Mouse (Mus musculus): ENCODE data around the gene Gngt2. TPM values are rescaled to one million over a fixed set of nuclear protein-coding genes. Genes with fewer than 3 reads are reported as not detected.
"Not testable (repeated sequence)": the region's sequence is repeated elsewhere in the genome, so short reads cannot be mapped to it uniquely, and the experiment has no call there.

Gngt2 gene
- total RNA-seq, 2 experiments from 2014 or later, result 18.3 to 20.0 TPM

DNA sequence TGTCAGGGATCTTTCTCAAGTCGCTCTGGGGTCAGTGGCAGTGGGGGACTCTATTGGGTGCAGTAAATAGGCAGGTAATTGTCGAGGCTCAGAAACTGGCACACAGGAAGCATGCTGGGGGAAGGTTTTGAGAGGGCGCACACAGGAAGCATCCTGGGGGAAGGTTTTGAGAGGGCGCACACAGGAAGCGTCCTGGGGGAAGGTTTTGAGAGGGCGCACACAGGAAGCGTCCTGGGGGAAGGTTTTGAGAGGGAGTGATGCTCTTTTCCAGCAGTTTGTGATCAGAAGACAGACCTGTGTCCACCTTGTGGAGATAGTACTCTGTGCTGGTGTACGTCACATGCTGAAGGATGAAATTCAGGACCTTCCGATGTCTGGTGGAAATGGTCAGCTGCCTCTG lies 38.8 kb downstream of the Gngt2 start:
- DNase-seq, result no peak
- intact Hi-C loops (cut with DNase I), result loop anchor here (10.0 kb wide), 1 partner anchor 259 kb away; the partner anchor contains the start of gene Ttll6

GRCm38 (mm10) chr11:95876296-95876695 lies 39.3 kb downstream of the Gngt2 start:
- DNase-seq, result peak; percentile 66 to 75
- intact Hi-C loops (cut with DNase I), result loop anchor here (10.0 kb wide), 1 partner anchor 259 kb away; the partner anchor contains the start of gene Ttll6

- intact Hi-C loops (cut with DNase I), result loop anchor here (10.0 kb wide), 1 partner anchor 255 kb away; the partner anchor contains the start of gene Ttll6
- DNase-seq, result not testable (repeated sequence)
Measured at GRCm38 (mm10) chr11:95879861-95880260, 42.8 kb downstream of the Gngt2 start.

DNA sequence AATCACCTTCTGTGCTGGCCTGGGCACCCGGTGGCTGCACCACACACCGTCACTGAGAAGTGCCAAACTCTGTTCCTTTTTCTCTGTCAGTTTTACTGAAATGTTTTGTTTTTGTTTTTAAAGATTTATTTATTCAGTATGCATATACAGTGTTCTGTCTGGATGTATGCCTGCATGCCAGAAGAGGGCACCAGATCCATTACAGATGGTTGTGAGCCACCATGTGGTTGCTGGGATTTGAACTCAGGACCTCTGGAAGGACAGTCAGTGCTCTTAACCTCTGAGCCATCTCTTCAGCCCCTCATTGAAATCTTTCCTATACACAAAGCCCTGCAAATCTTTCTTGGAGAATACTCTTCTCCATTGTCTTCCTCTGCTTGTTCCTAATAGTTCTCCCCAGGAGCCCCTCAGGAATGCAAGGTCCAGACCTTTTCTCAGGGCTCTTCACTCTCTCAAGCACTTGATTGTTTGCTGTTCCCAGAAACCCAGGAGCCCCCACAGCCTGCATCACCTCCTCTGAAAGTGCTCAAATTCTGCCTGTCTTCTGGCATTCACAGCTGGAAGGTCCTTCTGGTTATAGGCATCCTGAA lies 53.5 kb downstream of the Gngt2 start:
- DNase-seq, result no peak
- intact Hi-C loops (cut with DNase I), result no loop called here

Other genes with a start within 250 kb of the Gngt2 start
- gene Ngfr, start 249.5 kb upstream of the Gngt2 start, total RNA-seq (2021), result 1 to 10 TPM; 1.1 to 2.0 TPM
- 100 to 1,000 TPM; 338 to 341 TPM for gene Phb, start 170.3 kb upstream of the Gngt2 start, total RNA-seq (2021)
- gene Zfp652, start 124.5 kb upstream of the Gngt2 start, total RNA-seq (2021), result 10 to 100 TPM; 45.9 to 46.5 TPM
- under 1 TPM; 0.53 to 0.61 TPM for gene B130006D01Rik, start 113.6 kb upstream of the Gngt2 start, total RNA-seq (2021)
- gene Phospho1, start 12.7 kb upstream of the Gngt2 start, total RNA-seq (2021), result 100 to 1,000 TPM; 172 to 179 TPM
- 10 to 100 TPM; 20.7 to 21.0 TPM for gene Abi3, start 5.3 kb downstream of the Gngt2 start, total RNA-seq (2021)
- not detected for gene B4galnt2, start 77.7 kb downstream of the Gngt2 start, total RNA-seq (2021)
- gene Igf2bp1, start 168.7 kb downstream of the Gngt2 start, total RNA-seq (2021), result under 1 TPM; 0.46 to 0.76 TPM
- gene Gip, start 187.3 kb downstream of the Gngt2 start, total RNA-seq (2021), result not detected
- 10 to 100 TPM; 45.8 to 51.2 TPM for gene Snf8, start 197.7 kb downstream of the Gngt2 start, total RNA-seq (2021)
- 10 to 100 TPM; 31.9 to 36.8 TPM for gene Ube2z, start 228.2 kb downstream of the Gngt2 start, total RNA-seq (2021)
- 1,000 to 10,000 TPM; 3,151 to 3,310 TPM for gene Atp5g1, start 238.5 kb downstream of the Gngt2 start, total RNA-seq (2021)

Data from heart, postnatal 14 days (tissue).